Mouse (Mus musculus) limb, embryonic 11.5 days (tissue): Measurements from ENCODE around the gene Hspb3. TPM values are rescaled to one million over a fixed set of nuclear protein-coding genes. Genes with fewer than 3 reads are reported as not detected.
A peak's percentile ranks its signal among the peaks of the same experiment; 100 is the strongest.

ENCODE experiments used
- ATAC-seq: fragments of 200-750 bp; cut with Nextera tagmentation; 2 replicates; pipeline ENCODE4 v1.8.0; 2017; ENCODE audit warnings: low read depth; ENCODE audit not compliant: insufficient number of reproducible peaks, low FRiP score, low TSS enrichment
- DNase-seq: peaks from one replicate; pipeline ENCODE4 v3.0.0-alpha.2; 2015; ENCODE audit warnings: low spot score
- H3K27ac ChIP-seq: fragments of 300-500 bp; sonication (generic); replicated peaks from 2 replicates; pipeline ENCODE4 v1.5.1; 2014; ENCODE audit warnings: low read depth, mild to moderate bottlenecking, low read length
- H3K27me3 ChIP-seq: fragments of 300-500 bp; sonication (generic); 2 replicates; pipeline ENCODE4 v1.6.1; 2014; ENCODE audit warnings: mild to moderate bottlenecking, low read length, mixed read lengths; ENCODE audit not compliant: control insufficient read depth, insufficient read depth
- H3K36me3 ChIP-seq: fragments of 300-500 bp; sonication (generic); 2 replicates; pipeline ENCODE4 v1.6.1; 2014; ENCODE audit warnings: mild to moderate bottlenecking, low read length, moderate library complexity, mixed read lengths; ENCODE audit not compliant: control insufficient read depth, insufficient read depth
- H3K4me1 ChIP-seq: fragments of 300-500 bp; sonication (generic); 2 replicates; pipeline ENCODE4 v1.6.1; 2014; ENCODE audit warnings: low read length, mixed read lengths; ENCODE audit not compliant: control insufficient read depth, insufficient read depth
- H3K4me2 ChIP-seq: fragments of 300-500 bp; sonication (generic); 2 replicates; pipeline ENCODE4 v1.6.1; 2014; ENCODE audit warnings: low read depth, mild to moderate bottlenecking, moderate library complexity; ENCODE audit not compliant: severe bottlenecking
- H3K4me3 ChIP-seq: fragments of 300-500 bp; sonication (generic); 2 replicates; pipeline ENCODE4 v1.5.1; 2014; ENCODE audit warnings: low read depth, low read length
- H3K9ac ChIP-seq: fragments of 300-500 bp; sonication (generic); 2 replicates; pipeline ENCODE4 v1.6.1; 2014; ENCODE audit warnings: mild to moderate bottlenecking, low read length
- H3K9me3 ChIP-seq: fragments of 300-500 bp; sonication (generic); 2 replicates; pipeline ENCODE4 v1.6.1; 2016; ENCODE audit warnings: low read length; ENCODE audit not compliant: control insufficient read depth
- WGBS: fragments of 180-500 bp; shearing (Covaris S2); extraction: QIAGEN DNeasy Blood & Tissue Kit; methylation state at CpG from one replicate; pipeline ENCODE4 v1.1.7; 2014; 5-methylcytosine and 5-hydroxymethylcytosine counted together
- polyA plus RNA-seq: library from polyadenylated mRNA; unstranded; fragments of >200 nt; fragmentation: Nextera tagmentation; extraction: Ambion mirVana; gene quantifications from 2 replicates; pipeline ENCODE4 v1.2.1, GENCODE M21; 2014

Gene Hspb3
- polyA plus RNA-seq, 1 experiment from 2014 or later: 0.27 TPM

GRCm38 (mm10) chr13:113615971-113616671 is 47.4 kb downstream of the Hspb3 start:
- no peaks in the 10 kb centered on the region; the same call in 1 of the 2 replicates for H3K36me3 ChIP-seq
- peak overlapping the region; percentile 85 for H3K4me3 ChIP-seq
- peaks cover 46% of the 10 kb centered on the region for H3K4me1 ChIP-seq
- H3K27ac ChIP-seq: no peak overlapping the region; the same call in 1 of the 2 replicates
- DNase-seq: peak; percentile 38
- H3K9me3 ChIP-seq: no peaks in the 10 kb centered on the region
- H3K9ac ChIP-seq: peak overlapping the region; percentile 91
- no peak for ATAC-seq
- no peaks in the 10 kb centered on the region for H3K27me3 ChIP-seq
- H3K4me2 ChIP-seq: peak overlapping the region; percentile 93
- 15% methylated on average over 8 of the region's 8 CpGs for WGBS

GRCm38 (mm10) chr13:113615546-113615941 is 47.9 kb downstream of the Hspb3 start:
- H3K27me3 ChIP-seq: no peaks in the 10 kb centered on the region
- 4% methylated on average over 10 of the region's 10 CpGs for WGBS
- ATAC-seq (no peak), DNase-seq (peak; percentile 63)
- no peaks in the 10 kb centered on the region; the same call in 1 of the 2 replicates for H3K36me3 ChIP-seq
- peak overlapping the region; percentile 85 for H3K4me3 ChIP-seq
- no peak overlapping the region for H3K27ac ChIP-seq
- no peak overlapping the region; the same call in 1 of the 2 replicates for H3K9ac ChIP-seq
- H3K4me2 ChIP-seq: peak overlapping the region; percentile 93
- no peaks in the 10 kb centered on the region for H3K9me3 ChIP-seq
- peaks cover 46% of the 10 kb centered on the region for H3K4me1 ChIP-seq

GRCm38 (mm10) chr13:113614635-113615545 is 48.6 kb downstream of the Hspb3 start:
- Histone ChIP-seq H3K4me3 (peak overlapping the region; percentile 85), H3K4me2 (peak overlapping the region; percentile 93), H3K27ac (no peak overlapping the region), H3K27me3 (no peaks in the 10 kb centered on the region), H3K36me3 (no peaks in the 10 kb centered on the region; the same call in 1 of the 2 replicates), H3K9ac (no peak overlapping the region; the same call in 1 of the 2 replicates), H3K4me1 (peaks cover 46% of the 10 kb centered on the region), H3K9me3 (no peaks in the 10 kb centered on the region)
- DNase-seq (peak; percentile 81), ATAC-seq (peak; percentile 36; the same call in 1 of the 2 replicates)
- 23% methylated on average over 24 of the region's 24 CpGs for WGBS

- Histone ChIP-seq H3K4me1 (peaks cover 46% of the 10 kb centered on the region), H3K36me3 (no peaks in the 10 kb centered on the region; the same call in 1 of the 2 replicates), H3K9ac (peak overlapping the region; percentile 9; the same call in 1 of the 2 replicates), H3K27me3 (no peaks in the 10 kb centered on the region), H3K4me3 (peak overlapping the region; percentile 85; the same call in 1 of the 2 replicates), H3K9me3 (no peaks in the 10 kb centered on the region), H3K27ac (no peak overlapping the region), H3K4me2 (peak overlapping the region; percentile 93)
- WGBS: 45% methylated on average over 10 of the region's 10 CpGs
- DNase-seq (no peak), ATAC-seq (no peak)
Observed at GRCm38 (mm10) chr13:113613882-113614281, 49.6 kb downstream of the Hspb3 start.

- Histone ChIP-seq H3K9me3 (no peaks in the 10 kb centered on the region), H3K27ac (no peak overlapping the region), H3K27me3 (no peaks in the 10 kb centered on the region), H3K4me2 (peak overlapping the region; percentile 93), H3K4me1 (peaks cover 46% of the 10 kb centered on the region), H3K4me3 (peak overlapping the region; percentile 15; the same call in 1 of the 2 replicates), H3K9ac (peak overlapping the region; percentile 27; the same call in 1 of the 2 replicates), H3K36me3 (no peaks in the 10 kb centered on the region; the same call in 1 of the 2 replicates)
- 6% methylated on average over 12 of the region's 12 CpGs for WGBS
- ATAC-seq: no peak
- DNase-seq: peak; percentile 53
Observed at GRCm38 (mm10) chr13:113613341-113613740, 50.1 kb downstream of the Hspb3 start.

Other genes starting within 250 kb of the Hspb3 start
- 32.8 and 39.2 TPM in 2 replicates for gene Snx18, start 45.1 kb downstream of the Hspb3 start, polyA plus RNA-seq
- 13.5 and 16.7 TPM in 2 replicates for gene Arl15, start 130.8 kb upstream of the Hspb3 start, polyA plus RNA-seq